Mouse (Mus musculus) erythroblast, embryonic 14.5 days (primary cell): Measurements from ENCODE around the gene Asb16. TPM values are rescaled to one million over a fixed set of nuclear protein-coding genes. Genes with fewer than 3 reads are reported as not detected.

Experiments
- H3K27me3 ChIP-seq: 2 replicates; pipeline ENCODE4 v1.6.1; 2012; ENCODE audit warnings: inconsistent platforms; ENCODE audit not compliant: control insufficient read depth
- H3K36me3 ChIP-seq: 2 replicates; pipeline ENCODE4 v1.6.1; 2012; ENCODE audit warnings: mild to moderate bottlenecking, inconsistent platforms; ENCODE audit not compliant: control insufficient read depth
- H3K4me1 ChIP-seq: 2 replicates; pipeline ENCODE4 v1.6.1; 2012; ENCODE audit warnings: inconsistent platforms; ENCODE audit not compliant: control insufficient read depth
- H3K4me3 ChIP-seq: replicated peaks from 2 replicates; pipeline ENCODE3; 2012; ENCODE audit warnings: moderate library complexity, mild to moderate bottlenecking, inconsistent platforms
- H3K9me3 ChIP-seq: 2 replicates; pipeline ENCODE4 v1.6.1; 2012; ENCODE audit warnings: low read length, inconsistent platforms, mixed read lengths; ENCODE audit not compliant: control insufficient read depth
- GATA1 ChIP-seq: IDR thresholded peaks from 2 replicates; pipeline ENCODE4 v1.6.1; 2012; ENCODE audit warnings: low read length, inconsistent platforms, mixed read lengths
- TAL1 ChIP-seq: IDR thresholded peaks from 3 replicates; pipeline ENCODE4 v1.6.1; 2012; ENCODE audit warnings: low read length, inconsistent platforms, mixed read lengths
- polyA plus RNA-seq: library from polyadenylated mRNA; stranded (reverse); fragments of >175 nt; gene quantifications from 2 replicates; pipeline ENCODE4 v1.2.3, GENCODE M21; 2012

Gene Asb16
- polyA plus RNA-seq, 1 experiment: 0.02 TPM

- Histone ChIP-seq H3K4me3 (no peak overlapping the region), H3K27me3 (no peaks in the 10 kb centered on the region), H3K9me3 (no peaks in the 10 kb centered on the region), H3K4me1 (peaks cover 14% of the 10 kb centered on the region), H3K36me3 (peaks cover 87% of the 10 kb centered on the region)
- TF ChIP-seq GATA1 (no peak), TAL1 (no peak)
Measured at GRCm38 (mm10) chr11:102257514-102257913, 11.0 kb upstream of the Asb16 start.

GRCm38 (mm10) chr11:102258095-102258494 lies 10.4 kb upstream of the Asb16 start:
- Histone ChIP-seq H3K4me3 (no peak overlapping the region), H3K36me3 (peaks cover 90% of the 10 kb centered on the region), H3K27me3 (no peaks in the 10 kb centered on the region), H3K4me1 (peaks cover 14% of the 10 kb centered on the region), H3K9me3 (no peaks in the 10 kb centered on the region)
- no peak for TF ChIP-seq GATA1
- TF ChIP-seq TAL1: no peak

GRCm38 (mm10) chr11:102258521-102258920 lies 10.0 kb upstream of the Asb16 start:
- TF ChIP-seq TAL1: no peak
- TF ChIP-seq GATA1: no peak
- Histone ChIP-seq H3K36me3 (peaks cover 91% of the 10 kb centered on the region), H3K27me3 (no peaks in the 10 kb centered on the region), H3K4me3 (no peak overlapping the region), H3K4me1 (peaks cover 14% of the 10 kb centered on the region), H3K9me3 (no peaks in the 10 kb centered on the region)

GRCm38 (mm10) chr11:102263211-102263610 lies 5.3 kb upstream of the Asb16 start:
- TF ChIP-seq GATA1: no peak
- no peak for TF ChIP-seq TAL1
- peaks cover 13% of the 10 kb centered on the region for H3K4me1 ChIP-seq
- H3K9me3 ChIP-seq: no peaks in the 10 kb centered on the region
- H3K4me3 ChIP-seq: no peak overlapping the region
- no peaks in the 10 kb centered on the region for H3K27me3 ChIP-seq
- H3K36me3 ChIP-seq: peaks cover 61% of the 10 kb centered on the region

- Histone ChIP-seq H3K4me3 (no peak overlapping the region), H3K27me3 (no peaks in the 10 kb centered on the region; the same call in 1 of the 2 replicates), H3K4me1 (peaks cover 10% of the 10 kb centered on the region), H3K36me3 (peaks cover 39% of the 10 kb centered on the region), H3K9me3 (no peaks in the 10 kb centered on the region)
- no peak for TF ChIP-seq GATA1
- no peak for TF ChIP-seq TAL1
Measured at GRCm38 (mm10) chr11:102265816-102266215, 2.7 kb upstream of the Asb16 start.

GRCm38 (mm10) chr11:102266631-102267355 lies 1.8 kb upstream of the Asb16 start:
- TF ChIP-seq GATA1 (no peak), TAL1 (no peak)
- peaks cover 10% of the 10 kb centered on the region for H3K4me1 ChIP-seq
- H3K27me3 ChIP-seq: no peaks in the 10 kb centered on the region; the same call in 1 of the 2 replicates
- no peak overlapping the region for H3K4me3 ChIP-seq
- H3K9me3 ChIP-seq: no peaks in the 10 kb centered on the region
- H3K36me3 ChIP-seq: peaks cover 32% of the 10 kb centered on the region

DNA sequence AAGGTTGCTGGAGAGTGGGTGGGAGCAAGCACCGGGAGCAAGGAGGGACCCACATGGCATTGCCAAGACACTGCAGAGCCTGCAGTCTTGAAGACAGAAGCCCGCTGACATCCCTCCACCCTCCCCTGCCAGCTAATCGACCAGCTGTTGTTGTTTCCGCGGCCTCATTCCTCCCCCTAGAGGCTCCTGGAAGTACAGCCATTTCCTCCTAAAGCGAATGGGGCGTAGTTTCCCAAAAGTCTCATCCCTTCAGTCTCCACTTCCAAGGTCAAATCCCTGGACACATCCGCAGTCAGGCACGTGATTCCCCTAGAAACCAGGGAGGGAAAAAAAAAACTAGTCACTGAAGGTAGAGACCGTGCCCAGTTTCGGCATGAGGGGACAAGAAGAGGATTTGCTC lies 1.1 kb upstream of the Asb16 start:
- no peak for TF ChIP-seq GATA1
- TF ChIP-seq TAL1: no peak
- H3K4me1 ChIP-seq: peaks cover 10% of the 10 kb centered on the region
- no peaks in the 10 kb centered on the region for H3K9me3 ChIP-seq
- H3K27me3 ChIP-seq: no peaks in the 10 kb centered on the region; the same call in 1 of the 2 replicates
- H3K4me3 ChIP-seq: no peak overlapping the region
- H3K36me3 ChIP-seq: peaks cover 25% of the 10 kb centered on the region

DNA sequence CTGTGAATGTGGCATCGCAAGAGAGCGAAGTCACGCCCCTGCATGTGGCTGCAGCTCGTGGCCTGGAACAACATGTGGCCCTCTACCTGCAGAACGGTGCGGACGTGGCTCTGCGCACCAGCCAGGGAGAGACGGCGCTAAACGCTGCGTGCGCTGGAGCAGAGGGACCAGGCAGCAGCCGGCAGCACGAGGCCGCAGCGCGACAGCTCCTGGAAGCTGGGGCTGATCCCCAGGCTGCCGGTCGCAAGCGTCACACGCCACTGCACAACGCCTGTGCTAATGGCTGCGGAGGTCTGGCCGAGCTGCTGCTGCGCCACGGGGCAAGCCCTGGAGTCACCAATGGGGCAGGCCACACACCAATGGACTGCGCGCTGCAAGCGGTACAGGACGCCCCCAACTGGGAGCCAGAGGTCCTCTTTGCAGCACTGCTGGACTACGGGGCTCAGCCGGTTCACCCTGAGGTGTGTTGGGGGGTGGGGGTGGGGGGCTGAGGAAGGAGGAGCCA lies 7.9 kb downstream of the Asb16 start:
- Histone ChIP-seq H3K27me3 (peaks cover 10% of the 10 kb centered on the region), H3K36me3 (no peaks in the 10 kb centered on the region), H3K9me3 (no peaks in the 10 kb centered on the region), H3K4me1 (peaks cover 13% of the 10 kb centered on the region), H3K4me3 (peak overlapping the region; percentile 51)
- no peak for TF ChIP-seq TAL1

DNA sequence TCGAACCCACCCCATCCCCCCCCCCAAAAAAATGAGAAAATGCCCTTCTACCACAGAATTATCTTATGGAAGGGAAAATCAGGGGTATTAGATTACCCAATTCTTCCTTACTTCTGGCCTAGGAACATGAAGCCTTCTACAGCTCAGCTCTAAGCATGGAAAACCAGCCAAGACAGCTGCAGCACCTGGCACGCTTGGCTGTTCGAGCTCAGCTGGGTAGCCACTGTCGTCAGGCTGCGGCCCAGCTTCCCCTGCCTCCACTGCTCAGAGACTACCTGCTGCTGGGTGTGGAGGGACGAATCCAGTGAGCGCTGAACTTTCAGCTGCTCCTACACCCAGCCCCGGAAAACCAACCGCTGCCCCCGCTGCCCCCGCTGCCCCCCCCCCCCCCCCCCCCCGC lies 9.2 kb downstream of the Asb16 start:
- Histone ChIP-seq H3K27me3 (peaks cover 10% of the 10 kb centered on the region), H3K4me3 (no peak overlapping the region), H3K36me3 (no peaks in the 10 kb centered on the region), H3K4me1 (peaks cover 13% of the 10 kb centered on the region), H3K9me3 (no peaks in the 10 kb centered on the region)
- TF ChIP-seq GATA1 (no peak), TAL1 (no peak)
